ENCODE assay signal across 8 mouse cellular contexts in the genomic region with DNA sequence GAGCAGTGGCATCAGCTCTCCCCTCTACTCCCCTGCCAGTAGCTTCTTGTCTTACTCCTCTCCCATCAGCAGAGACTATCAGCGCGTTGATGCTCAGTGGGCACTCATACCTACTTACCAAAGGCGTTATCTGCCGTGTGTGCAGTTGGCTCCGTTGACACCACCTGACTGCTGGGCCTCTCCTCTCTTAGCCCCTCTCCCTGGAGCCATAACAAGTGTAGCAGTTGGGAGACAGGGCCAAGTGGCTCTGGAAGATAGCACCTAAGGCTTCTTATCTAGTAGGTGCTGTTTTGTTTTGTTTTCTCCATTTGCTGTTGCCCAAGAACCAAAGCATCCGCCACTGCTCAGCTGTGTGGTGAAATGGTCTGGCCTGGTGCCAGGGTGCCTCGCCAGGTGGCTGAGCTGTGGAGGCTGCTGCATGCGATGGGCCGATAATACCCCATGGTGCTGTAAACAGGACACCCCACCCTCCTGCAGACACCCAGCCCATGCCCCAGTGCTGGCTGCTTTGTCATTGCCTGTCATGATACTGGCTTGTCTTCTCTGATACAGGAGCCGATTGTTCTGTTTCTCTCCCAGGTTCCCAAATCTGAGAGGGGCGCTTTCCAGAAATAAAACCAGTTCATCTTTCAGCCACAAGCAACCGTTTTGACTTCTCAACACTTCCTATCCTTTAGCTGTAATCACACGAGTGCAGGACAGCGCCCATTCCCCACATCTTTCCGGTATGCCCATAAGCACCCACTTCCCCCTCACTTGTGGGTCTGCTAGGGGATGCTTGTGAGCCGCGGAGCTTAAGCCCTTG. TPM values are rescaled to one million over a fixed set of nuclear protein-coding genes. Genes with fewer than 3 reads are reported as not detected.
DNase-seq lines count a peak whose midpoint lies in the region.

No protein-coding gene starts in this region.

- 48% methylated on average over 17 of the region's 17 CpGs for WGBS in heart, embryonic 10.5 days

- H3K36me3 ChIP-seq in heart, embryonic 10.5 days = peaks cover 3% of the 10 kb centered on the region; the same call in 1 of the 2 replicates

- H3K4me3 ChIP-seq in heart, embryonic 10.5 days = no peak overlapping the region

- H3K27ac ChIP-seq in heart, embryonic 10.5 days = peak overlapping the region; percentile 31; the same call in 1 of the 2 replicates

- no peaks in the 10 kb centered on the region for H3K27me3 ChIP-seq in heart, embryonic 10.5 days (ENCODE audit: insufficient read depth, poor library complexity, severe bottlenecking)

- H3K4me1 ChIP-seq in heart, embryonic 10.5 days = peaks cover 18% of the 10 kb centered on the region

- DNase-seq in cerebellum, postnatal 25 days = peak; percentile 39 to 66
- no peak for DNase-seq in cerebellum, adult 11-12 months
- DNase-seq in 416B (ENCODE audit: low read depth) (peak; percentile 99), liver (peak; percentile 96)
- DNase-seq in c-Kit-positive CD71-negative TER-119-negative erythroid progenitor cells, embryonic 14.5 days (ENCODE audit: low read depth) = peak; percentile 78
- peak; percentile 96 for DNase-seq in heart, embryonic 10.5 days (ENCODE audit: low spot score)
- peak; percentile 91 to 93 for DNase-seq in natural killer cell, adult 2 months (ENCODE audit: low spot score in 2 of 2)
- no peak for DNase-seq in frontal cortex, postnatal 36 days (ENCODE audit: low spot score in 2 of 2)

- H3K9me3 ChIP-seq in heart, embryonic 10.5 days = no peaks in the 10 kb centered on the region

RNA-seq across cellular contexts. Expression of a gene that starts 19.9 kb away (rescaled TPM):
- 8.2 and 10.7 TPM in 2 replicates for polyA plus RNA-seq in heart, embryonic 10.5 days (2016; fragmentation: Nextera tagmentation; extraction: Ambion mirVana)

RNA-seq across cellular contexts. Expression of a gene that starts 27.8 kb away (rescaled TPM):
- 103 and 119 TPM in 2 replicates for polyA plus RNA-seq in heart, embryonic 10.5 days (2016; fragmentation: Nextera tagmentation; extraction: Ambion mirVana)

RNA-seq across cellular contexts. Expression of a gene that starts 46.6 kb away (rescaled TPM):
- polyA plus RNA-seq in heart, embryonic 10.5 days (2016; fragmentation: Nextera tagmentation; extraction: Ambion mirVana) = 66.0 and 68.5 TPM in 2 replicates

RNA-seq across cellular contexts. Expression of a gene that starts 57.2 kb away (rescaled TPM):
- 103 TPM in 2 replicates for polyA plus RNA-seq in heart, embryonic 10.5 days (2016; fragmentation: Nextera tagmentation; extraction: Ambion mirVana)

Comparison
In these comparisons a context has a peak if more than half of its experiments do, and no peak if none do; other contexts are left out.
1. DNase-seq: peak in cerebellum, postnatal 25 days (2 of 2), 416B (single experiment), c-Kit-positive CD71-negative TER-119-negative erythroid progenitor cells, embryonic 14.5 days (single experiment), heart, embryonic 10.5 days (single experiment), liver (single experiment) and natural killer cell, adult 2 months (2 of 2); none in cerebellum, adult 11-12 months (single experiment) and frontal cortex, postnatal 36 days (0 of 2).